Mouse (Mus musculus): ENCODE results near the gene Gpank1. TPM values are rescaled to one million over a fixed set of nuclear protein-coding genes. Genes with fewer than 3 reads are reported as not detected.

The Gpank1 gene
- total and polyA plus RNA-seq, 3 experiments: 45.9 to 87.0 (median 54.0) TPM

DNA sequence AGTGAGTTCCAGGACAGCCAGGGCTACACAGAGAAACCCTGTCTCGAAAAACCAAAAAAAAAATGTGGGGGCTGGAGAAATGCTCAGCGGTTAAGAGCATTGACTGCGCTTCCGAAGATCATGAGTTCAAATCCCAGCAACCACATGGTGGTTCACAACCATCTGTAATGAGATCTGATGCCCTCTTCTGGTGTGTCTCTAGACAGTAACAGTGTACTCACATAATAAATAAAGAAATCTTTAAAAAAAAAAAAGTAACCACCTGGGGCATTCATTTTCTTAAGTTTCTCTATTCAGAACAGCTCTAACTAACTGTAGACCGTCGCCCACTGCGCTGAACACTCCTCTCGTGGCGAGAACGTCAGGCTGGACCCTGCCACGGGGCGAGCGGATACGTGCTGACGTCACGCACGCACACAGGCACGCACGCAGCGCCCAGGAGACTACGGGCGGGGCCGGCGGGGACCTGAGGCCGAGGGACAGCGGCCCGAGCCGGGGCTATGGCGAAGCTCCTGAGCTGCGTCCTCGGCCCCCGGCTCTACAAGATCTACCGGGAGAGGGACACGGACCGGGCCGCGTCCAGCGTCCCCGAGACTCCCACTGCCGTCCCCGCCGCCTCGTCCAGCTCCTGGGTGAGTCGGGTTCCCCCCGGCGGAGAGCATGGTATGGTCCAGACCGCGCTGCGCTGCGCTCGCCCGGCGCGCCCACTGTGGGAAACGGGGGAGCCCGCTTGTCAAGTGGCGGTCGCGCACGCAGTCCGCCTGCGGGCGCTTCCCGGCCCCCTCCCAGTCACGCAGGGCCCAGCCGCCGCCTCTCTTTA lies 32.2 kb upstream of the Gpank1 start, which contains the start of gene Abhd16a:
Gene Abhd16a (plus strand): TSS at position 439 of the 820 bp plus-strand sequence.
- ATAC-seq (ENCODE audit: extremely low read depth, insufficient number of reproducible peaks, low FRiP score, poor library complexity, severe bottlenecking) (peak; percentile 77), DNase-seq (ENCODE audit: low spot score) (peak; percentile 82)
- Histone ChIP-seq H3K27me3 (ENCODE audit: insufficient read depth, low read length) (no peaks in the 10 kb centered on the region), H3K4me3 (ENCODE audit: low read depth, low read length) (peak within 1 kb of the TSS; percentile 81), H3K36me3 (replicated peaks) (peaks cover 40% of the 10 kb centered on the region), H3K9me3 (replicated peaks) (no peaks in the 10 kb centered on the region), H3K4me1 (ENCODE audit: insufficient read depth, low read depth, low read length) (peaks cover 64% of the 10 kb centered on the region)
- TF ChIP-seq GATA2 (IDR thresholded peaks at IDR 0.05; ENCODE audit: borderline replicate concordance, low read depth, low read length) (no peak), TAL1 (conservative IDR thresholded peaks at IDR 0.05; ENCODE audit: low read depth, low read length) (no peak), CTCF (IDR thresholded peaks at IDR 0.05; ENCODE audit: low read depth, low read length) (no peak), GATA1 (IDR thresholded peaks at IDR 0.05; ENCODE audit: borderline replicate concordance, low read length) (no peak), POLR2AphosphoS5 (IDR thresholded peaks at IDR 0.05; ENCODE audit: insufficient replicate concordance, low read depth, low read length) (no peak)

DNA sequence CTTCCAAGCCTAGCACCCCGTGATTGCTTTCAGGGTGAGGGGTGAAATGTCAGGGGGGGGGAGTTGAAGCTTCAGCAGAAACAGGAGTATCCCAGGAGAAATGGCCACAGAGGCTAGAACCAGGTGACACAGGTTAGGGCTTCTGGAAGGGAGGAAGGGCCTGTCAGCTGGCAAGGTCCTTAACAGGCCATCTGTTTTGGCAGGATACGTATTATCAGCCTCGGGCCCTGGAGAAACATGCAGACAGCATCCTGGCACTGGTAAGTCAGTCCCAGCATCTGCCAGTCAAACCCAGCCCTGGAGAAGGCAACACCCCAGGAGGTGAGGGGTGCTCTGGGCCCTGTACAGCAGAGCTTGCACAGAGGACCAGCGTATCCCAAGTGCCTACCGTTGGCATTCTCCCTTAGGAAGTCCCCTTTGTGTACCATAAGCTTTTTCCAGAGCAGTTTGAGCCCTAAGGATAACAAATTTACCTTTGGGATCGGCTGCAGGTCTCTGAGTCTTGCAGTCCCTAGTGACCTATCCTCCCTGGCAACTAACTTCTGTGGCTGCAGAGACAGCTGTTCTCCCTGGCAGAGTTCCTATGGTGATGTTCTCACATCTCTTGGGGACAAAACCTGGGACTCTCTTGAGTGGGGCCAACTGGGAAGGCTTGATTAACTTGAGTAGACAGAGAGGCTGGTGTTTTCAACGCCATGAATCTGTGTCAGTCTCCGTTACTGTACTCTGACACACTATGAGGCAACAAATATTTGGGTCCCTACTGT lies 30.9 kb upstream of the Gpank1 start:
- Histone ChIP-seq H3K4me1 (ENCODE audit: insufficient read depth, low read depth, low read length) (peaks cover 61% of the 10 kb centered on the region), H3K36me3 (replicated peaks) (peaks cover 53% of the 10 kb centered on the region), H3K9me3 (replicated peaks) (no peaks in the 10 kb centered on the region), H3K4me3 (ENCODE audit: low read depth, low read length) (peak overlapping the region; percentile 81), H3K27me3 (ENCODE audit: insufficient read depth, low read length) (no peaks in the 10 kb centered on the region)
- TF ChIP-seq GATA1 (IDR thresholded peaks at IDR 0.05; ENCODE audit: borderline replicate concordance, low read length): no peak
- TF ChIP-seq CTCF (IDR thresholded peaks at IDR 0.05; ENCODE audit: low read depth, low read length): no peak
- no peak for TF ChIP-seq POLR2AphosphoS5 (IDR thresholded peaks at IDR 0.05; ENCODE audit: insufficient replicate concordance, low read depth, low read length)
- TF ChIP-seq TAL1 (conservative IDR thresholded peaks at IDR 0.05; ENCODE audit: low read depth, low read length): no peak
- no peak for TF ChIP-seq GATA2 (IDR thresholded peaks at IDR 0.05; ENCODE audit: borderline replicate concordance, low read depth, low read length)
- ATAC-seq (ENCODE audit: extremely low read depth, insufficient number of reproducible peaks, low FRiP score, poor library complexity, severe bottlenecking) (no peak), DNase-seq (ENCODE audit: low spot score) (no peak)

GRCm38 (mm10) chr17:35092403-35093198 lies 28.7 kb upstream of the Gpank1 start:
- Histone ChIP-seq H3K4me1 (ENCODE audit: insufficient read depth, low read depth, low read length) (peaks cover 67% of the 10 kb centered on the region), H3K36me3 (replicated peaks) (peaks cover 75% of the 10 kb centered on the region), H3K9me3 (replicated peaks) (no peaks in the 10 kb centered on the region), H3K4me3 (ENCODE audit: low read depth, low read length) (no peak overlapping the region), H3K27me3 (ENCODE audit: insufficient read depth, low read length) (no peaks in the 10 kb centered on the region)
- no peak for DNase-seq (ENCODE audit: low spot score)
- no peak for TF ChIP-seq TAL1 (conservative IDR thresholded peaks at IDR 0.05; ENCODE audit: low read depth, low read length)
- TF ChIP-seq POLR2AphosphoS5 (IDR thresholded peaks at IDR 0.05; ENCODE audit: insufficient replicate concordance, low read depth, low read length): no peak
- no peak for TF ChIP-seq GATA2 (IDR thresholded peaks at IDR 0.05; ENCODE audit: borderline replicate concordance, low read depth, low read length)
- TF ChIP-seq GATA1 (IDR thresholded peaks at IDR 0.05; ENCODE audit: borderline replicate concordance, low read length): no peak
- no peak for TF ChIP-seq CTCF (IDR thresholded peaks at IDR 0.05; ENCODE audit: low read depth, low read length)
- no peak for ATAC-seq (ENCODE audit: extremely low read depth, insufficient number of reproducible peaks, low FRiP score, poor library complexity, severe bottlenecking)

GRCm38 (mm10) chr17:35094475-35095365 lies 26.5 kb upstream of the Gpank1 start:
- H3K4me1 ChIP-seq (ENCODE audit: insufficient read depth, low read depth, low read length): peaks cover 74% of the 10 kb centered on the region
- H3K27me3 ChIP-seq (ENCODE audit: insufficient read depth, low read length): no peaks in the 10 kb centered on the region
- TF ChIP-seq CTCF (IDR thresholded peaks at IDR 0.05; ENCODE audit: low read depth, low read length) (no peak), GATA2 (IDR thresholded peaks at IDR 0.05; ENCODE audit: borderline replicate concordance, low read depth, low read length) (no peak)
- ATAC-seq (ENCODE audit: extremely low read depth, insufficient number of reproducible peaks, low FRiP score, poor library complexity, severe bottlenecking): no peak
- H3K4me3 ChIP-seq (ENCODE audit: low read depth, low read length): no peak overlapping the region
- no peak for DNase-seq (ENCODE audit: low spot score)
- no peaks in the 10 kb centered on the region for H3K9me3 ChIP-seq (replicated peaks)
- peaks cover 96% of the 10 kb centered on the region for H3K36me3 ChIP-seq (replicated peaks)

GRCm38 (mm10) chr17:35096597-35096996 lies 24.7 kb upstream of the Gpank1 start:
- ATAC-seq (ENCODE audit: extremely low read depth, insufficient number of reproducible peaks, low FRiP score, poor library complexity, severe bottlenecking) (no peak), DNase-seq (ENCODE audit: low spot score) (no peak)
- no peak overlapping the region for H3K4me3 ChIP-seq (ENCODE audit: low read depth, low read length)
- peaks cover 76% of the 10 kb centered on the region for H3K4me1 ChIP-seq (ENCODE audit: insufficient read depth, low read depth, low read length)
- H3K9me3 ChIP-seq (replicated peaks): no peaks in the 10 kb centered on the region
- H3K36me3 ChIP-seq (replicated peaks): peaks cover 100% of the 10 kb centered on the region
- TF ChIP-seq GATA1 (IDR thresholded peaks at IDR 0.05; ENCODE audit: borderline replicate concordance, low read length): no peak
- H3K27me3 ChIP-seq (ENCODE audit: insufficient read depth, low read length): no peaks in the 10 kb centered on the region

All from G1E (cell line).